Mouse (Mus musculus): Measurements from ENCODE around the gene Foxm1. TPM values are rescaled to one million over a fixed set of nuclear protein-coding genes. Genes with fewer than 3 reads are reported as not detected.
A peak's percentile ranks its signal among the peaks of the same experiment; 100 is the strongest.

Foxm1 gene
- polyA plus RNA-seq, 1 experiment from 2014 or later: 4.6 TPM

DNA sequence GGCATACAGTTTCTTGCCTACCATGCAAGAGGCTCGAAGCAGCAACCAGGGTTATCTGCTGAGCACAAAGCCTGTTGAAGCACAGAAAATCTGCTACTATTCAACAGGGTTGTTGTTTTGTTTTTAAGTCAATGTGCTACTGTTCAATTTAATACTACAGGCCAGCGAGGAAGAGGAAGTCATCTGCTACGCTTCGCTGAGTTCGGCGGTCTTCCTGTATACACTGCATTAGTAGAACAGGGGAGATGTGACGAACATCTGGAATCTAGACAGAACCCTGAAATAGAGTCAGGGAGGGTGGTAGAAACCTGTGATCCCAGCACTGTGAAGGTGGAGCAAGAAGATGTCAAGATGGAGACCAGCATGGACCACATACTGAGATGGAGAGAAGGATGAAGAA lies 21.0 kb downstream of the Foxm1 start:
- Histone ChIP-seq H3K4me3 (ENCODE audit: low read depth, low read length) (no peak overlapping the region), H3K4me2 (ENCODE audit: low read depth, low read length) (no peak overlapping the region), H3K36me3 (ENCODE audit: control insufficient read depth, insufficient read depth, low read length) (no peaks in the 10 kb centered on the region), H3K9ac (replicated peaks; ENCODE audit: low read depth, low read length) (no peak overlapping the region), H3K9me3 (ENCODE audit: control insufficient read depth, low read length) (no peaks in the 10 kb centered on the region), H3K4me1 (ENCODE audit: control insufficient read depth, insufficient read depth, low read length) (no peaks in the 10 kb centered on the region), H3K27ac (ENCODE audit: low read depth, low read length) (no peak overlapping the region), H3K27me3 (ENCODE audit: control insufficient read depth, insufficient read depth, low read length) (no peaks in the 10 kb centered on the region)
- WGBS: 76% methylated on average over 7 of the region's 7 CpGs
- ATAC-seq (ENCODE audit: low read depth): no peak

DNA sequence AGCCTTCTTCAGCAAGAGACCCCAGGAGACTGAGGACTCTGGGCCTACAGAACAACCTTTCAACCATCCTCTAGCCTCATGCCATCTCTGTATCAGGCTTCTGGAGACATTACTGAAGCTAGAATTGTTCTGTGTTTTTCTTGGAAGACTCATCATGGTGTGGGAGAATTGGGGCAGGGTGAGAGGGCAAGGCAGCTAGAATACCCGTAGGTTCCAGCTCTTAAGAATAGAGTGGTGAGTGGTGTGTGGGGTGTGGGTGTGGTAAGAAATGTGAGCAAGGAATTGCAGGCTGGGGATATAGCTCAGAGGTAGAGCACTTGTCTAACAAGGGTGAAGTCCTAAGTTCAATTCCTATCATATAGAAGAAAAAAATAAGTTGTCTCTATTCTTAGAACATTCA lies 22.3 kb downstream of the Foxm1 start:
- Histone ChIP-seq H3K9ac (replicated peaks; ENCODE audit: low read depth, low read length) (no peak overlapping the region), H3K4me3 (ENCODE audit: low read depth, low read length) (no peak overlapping the region), H3K27me3 (ENCODE audit: control insufficient read depth, insufficient read depth, low read length) (no peaks in the 10 kb centered on the region), H3K4me2 (ENCODE audit: low read depth, low read length) (no peak overlapping the region), H3K4me1 (ENCODE audit: control insufficient read depth, insufficient read depth, low read length) (no peaks in the 10 kb centered on the region), H3K36me3 (ENCODE audit: control insufficient read depth, insufficient read depth, low read length) (no peaks in the 10 kb centered on the region), H3K27ac (ENCODE audit: low read depth, low read length) (no peak overlapping the region), H3K9me3 (ENCODE audit: control insufficient read depth, low read length) (no peaks in the 10 kb centered on the region)
- 82% methylated on average over 1 of the region's 1 CpGs for WGBS
- ATAC-seq (ENCODE audit: low read depth): no peak

DNA sequence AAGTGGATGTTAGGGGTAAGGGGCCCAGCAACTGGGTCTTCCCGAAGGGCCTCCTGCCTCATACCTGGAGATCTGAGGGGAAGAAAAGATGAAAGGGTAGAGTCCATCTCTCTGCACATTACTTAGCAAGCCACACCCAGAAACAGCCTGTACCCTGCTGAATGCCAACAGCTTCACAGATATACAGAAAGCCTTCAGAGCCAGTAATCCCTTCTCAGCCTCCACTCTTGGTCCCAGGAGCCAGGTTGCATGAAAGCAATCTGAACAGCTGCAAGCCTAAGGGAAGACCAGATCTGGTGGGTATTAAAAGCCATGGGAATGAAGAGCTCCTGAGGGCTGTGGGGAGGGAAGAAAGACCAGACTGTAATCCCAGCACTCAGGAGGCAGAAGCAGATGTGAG lies 26.4 kb downstream of the Foxm1 start:
- ATAC-seq (ENCODE audit: low read depth): no peak
- Histone ChIP-seq H3K9me3 (ENCODE audit: control insufficient read depth, low read length) (no peaks in the 10 kb centered on the region), H3K4me1 (ENCODE audit: control insufficient read depth, insufficient read depth, low read length) (no peaks in the 10 kb centered on the region), H3K27ac (ENCODE audit: low read depth, low read length) (no peak overlapping the region), H3K4me3 (ENCODE audit: low read depth, low read length) (no peak overlapping the region), H3K4me2 (ENCODE audit: low read depth, low read length) (no peak overlapping the region), H3K27me3 (ENCODE audit: control insufficient read depth, insufficient read depth, low read length) (no peaks in the 10 kb centered on the region), H3K36me3 (ENCODE audit: control insufficient read depth, insufficient read depth, low read length) (no peaks in the 10 kb centered on the region), H3K9ac (replicated peaks; ENCODE audit: low read depth, low read length) (no peak overlapping the region)
- WGBS: 90% methylated on average over 1 of the region's 1 CpGs

DNA sequence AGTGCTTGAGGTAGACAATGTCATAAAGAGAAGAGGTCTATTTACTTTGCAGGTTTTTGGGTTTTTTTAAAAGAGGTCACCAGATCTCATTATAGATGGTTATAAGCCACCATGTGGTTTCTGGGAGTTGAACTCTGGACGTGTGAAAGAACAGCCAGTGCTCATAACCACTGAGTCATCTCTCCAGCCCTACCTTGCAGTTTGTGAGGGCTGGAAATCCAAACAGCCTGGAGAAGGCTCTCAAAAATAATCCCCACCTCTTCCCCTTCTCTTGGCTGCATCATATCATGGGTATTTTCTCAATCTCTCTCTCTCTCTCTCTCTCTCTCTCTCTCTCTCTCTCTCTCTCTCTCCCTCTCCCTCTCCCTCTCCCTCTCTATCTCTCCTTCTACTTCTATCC lies 27.9 kb downstream of the Foxm1 start:
- Histone ChIP-seq H3K9ac (replicated peaks; ENCODE audit: low read depth, low read length) (no peak overlapping the region), H3K4me2 (ENCODE audit: low read depth, low read length) (no peak overlapping the region), H3K4me3 (ENCODE audit: low read depth, low read length) (no peak overlapping the region), H3K36me3 (ENCODE audit: control insufficient read depth, insufficient read depth, low read length) (no peaks in the 10 kb centered on the region), H3K27ac (ENCODE audit: low read depth, low read length) (no peak overlapping the region), H3K27me3 (ENCODE audit: control insufficient read depth, insufficient read depth, low read length) (no peaks in the 10 kb centered on the region), H3K4me1 (ENCODE audit: control insufficient read depth, insufficient read depth, low read length) (no peaks in the 10 kb centered on the region), H3K9me3 (ENCODE audit: control insufficient read depth, low read length) (no peaks in the 10 kb centered on the region)
- 68% methylated on average over 1 of the region's 1 CpGs for WGBS
- ATAC-seq (ENCODE audit: low read depth): no peak

DNA sequence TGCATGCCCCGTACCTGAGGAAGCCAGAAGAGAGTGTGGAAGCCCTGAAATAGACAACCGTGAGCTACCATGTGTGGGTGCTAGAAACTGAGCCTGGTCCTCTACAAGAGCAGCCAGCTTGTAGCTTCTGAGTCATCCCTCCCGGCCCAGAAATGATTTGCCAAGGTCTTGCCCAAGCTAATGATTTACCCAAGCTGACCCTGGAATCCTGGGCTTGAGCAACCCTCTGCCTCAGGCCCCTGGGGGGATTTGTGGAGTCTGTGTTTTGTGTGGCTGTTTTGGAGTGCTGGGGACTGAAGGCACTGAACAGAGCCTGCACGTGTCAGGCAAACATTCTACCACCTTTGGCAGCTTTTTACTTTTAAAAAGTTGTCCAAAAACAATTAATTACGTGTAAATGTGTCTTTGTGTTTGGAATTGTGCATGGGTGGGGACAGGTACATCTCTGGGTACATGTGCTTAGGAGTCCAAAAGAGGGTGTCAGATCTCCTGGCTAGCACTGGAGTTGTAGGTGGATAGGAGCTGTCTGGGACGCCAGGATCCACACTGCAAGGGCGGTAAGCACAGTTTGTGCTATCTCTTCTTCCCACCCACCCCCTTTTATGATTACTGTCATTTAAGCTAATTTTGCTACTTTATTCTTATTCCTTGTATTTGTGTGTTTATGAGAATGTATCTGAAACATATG lies 35.0 kb downstream of the Foxm1 start:
- H3K27ac ChIP-seq (ENCODE audit: low read depth, low read length): no peak overlapping the region
- H3K4me2 ChIP-seq (ENCODE audit: low read depth, low read length): no peak overlapping the region
- H3K27me3 ChIP-seq (ENCODE audit: control insufficient read depth, insufficient read depth, low read length): no peaks in the 10 kb centered on the region
- no peaks in the 10 kb centered on the region for H3K9me3 ChIP-seq (ENCODE audit: control insufficient read depth, low read length)
- no peak overlapping the region for H3K4me3 ChIP-seq (ENCODE audit: low read depth, low read length)
- H3K36me3 ChIP-seq (ENCODE audit: control insufficient read depth, insufficient read depth, low read length): no peaks in the 10 kb centered on the region
- WGBS: 77% methylated on average over 7 of the region's 7 CpGs
- H3K4me1 ChIP-seq (ENCODE audit: control insufficient read depth, insufficient read depth, low read length): 0 out of 2 replicates have a peak, but pooled peaks cover 13% of the 10 kb centered on the region
- no peak overlapping the region for H3K9ac ChIP-seq (replicated peaks; ENCODE audit: low read depth, low read length)
- no peak for ATAC-seq (ENCODE audit: low read depth)

DNA sequence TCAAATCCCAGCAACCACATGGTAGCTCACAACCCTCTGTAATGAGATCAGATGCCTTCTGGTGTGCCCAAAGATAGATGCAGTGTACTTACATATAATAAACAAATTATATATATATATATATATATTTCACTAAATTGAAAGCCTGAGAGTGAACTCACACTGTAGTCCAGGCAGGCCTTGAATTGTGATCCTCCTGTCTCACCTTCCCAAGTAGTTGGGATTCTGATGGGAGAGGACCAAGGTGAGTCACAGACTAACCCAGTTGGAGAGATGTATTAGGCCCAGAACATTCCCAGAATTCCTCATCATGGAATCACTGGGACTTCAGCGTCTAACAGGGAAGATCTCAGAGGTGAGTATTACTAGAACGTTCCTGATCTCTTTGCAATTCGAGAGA lies 36.2 kb downstream of the Foxm1 start, which contains the start of gene Nrip2:
TSS of gene Nrip2 (plus strand) at position 301 of the 400 bp plus-strand sequence.
- peak within 1 kb of the TSS; percentile 21 for H3K9ac ChIP-seq (replicated peaks; ENCODE audit: low read depth, low read length)
- no peaks in the 10 kb centered on the region for H3K27me3 ChIP-seq (ENCODE audit: control insufficient read depth, insufficient read depth, low read length)
- WGBS: 81% methylated on average over 3 of the region's 3 CpGs
- peak within 1 kb of the TSS; percentile 27 for H3K4me3 ChIP-seq (ENCODE audit: low read depth, low read length)
- no peaks in the 10 kb centered on the region for H3K36me3 ChIP-seq (ENCODE audit: control insufficient read depth, insufficient read depth, low read length)
- peak within 1 kb of the TSS; percentile 65 for H3K27ac ChIP-seq (ENCODE audit: low read depth, low read length)
- H3K4me2 ChIP-seq (ENCODE audit: low read depth, low read length): peak within 1 kb of the TSS; percentile 51
- no peak for ATAC-seq (ENCODE audit: low read depth)
- 0 out of 2 replicates have a peak, but pooled peaks cover 13% of the 10 kb centered on the region for H3K4me1 ChIP-seq (ENCODE audit: control insufficient read depth, insufficient read depth, low read length)
- H3K9me3 ChIP-seq (ENCODE audit: control insufficient read depth, low read length): no peaks in the 10 kb centered on the region

DNA sequence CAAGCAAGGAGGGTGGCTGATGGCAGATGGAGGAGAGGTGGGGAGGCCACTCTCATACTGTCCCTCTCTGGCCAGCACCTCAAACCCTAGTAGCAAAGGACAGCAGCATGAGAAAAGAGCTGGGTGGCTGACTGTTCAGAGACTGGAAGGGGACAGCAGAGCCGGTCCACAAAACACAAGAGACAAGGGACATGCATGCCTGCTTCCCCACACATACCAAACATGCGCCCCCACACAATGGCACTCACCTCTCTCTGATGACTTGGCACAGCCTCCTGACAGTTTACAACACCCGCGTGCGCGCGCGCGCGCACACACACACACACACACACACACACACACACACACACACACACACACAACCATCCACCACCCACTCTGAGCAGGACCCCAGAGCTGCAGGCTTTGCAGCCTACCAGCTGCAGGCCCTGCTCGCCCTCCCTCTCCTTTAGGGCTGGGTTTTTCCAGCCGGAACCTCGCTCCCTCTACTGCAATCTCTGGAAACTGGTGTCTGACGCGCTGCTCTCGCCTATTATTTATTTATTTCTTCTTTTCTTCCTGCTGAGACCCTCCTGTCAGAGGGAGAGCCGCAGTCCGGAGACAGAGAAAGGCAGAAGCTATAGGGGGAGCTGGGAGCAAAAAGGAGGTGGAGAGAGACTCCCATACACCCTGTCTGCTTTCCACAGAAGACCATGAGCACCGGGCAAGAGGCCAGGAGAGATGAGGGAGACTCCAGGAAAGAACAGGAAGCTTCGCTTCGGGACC lies 36.8 kb downstream of the Foxm1 start:
- 0 out of 2 replicates have a peak, but pooled peaks cover 13% of the 10 kb centered on the region for H3K4me1 ChIP-seq (ENCODE audit: control insufficient read depth, insufficient read depth, low read length)
- H3K4me2 ChIP-seq (ENCODE audit: low read depth, low read length): peak overlapping the region; percentile 51
- 30% methylated on average over 16 of the region's 21 CpGs for WGBS
- peak overlapping the region; percentile 65 for H3K27ac ChIP-seq (ENCODE audit: low read depth, low read length)
- H3K36me3 ChIP-seq (ENCODE audit: control insufficient read depth, insufficient read depth, low read length): no peaks in the 10 kb centered on the region
- ATAC-seq (ENCODE audit: low read depth): peak; percentile 90
- peak overlapping the region; percentile 27 for H3K4me3 ChIP-seq (ENCODE audit: low read depth, low read length)
- no peaks in the 10 kb centered on the region for H3K27me3 ChIP-seq (ENCODE audit: control insufficient read depth, insufficient read depth, low read length)
- no peaks in the 10 kb centered on the region for H3K9me3 ChIP-seq (ENCODE audit: control insufficient read depth, low read length)
- peak overlapping the region; percentile 21 for H3K9ac ChIP-seq (replicated peaks; ENCODE audit: low read depth, low read length)

DNA sequence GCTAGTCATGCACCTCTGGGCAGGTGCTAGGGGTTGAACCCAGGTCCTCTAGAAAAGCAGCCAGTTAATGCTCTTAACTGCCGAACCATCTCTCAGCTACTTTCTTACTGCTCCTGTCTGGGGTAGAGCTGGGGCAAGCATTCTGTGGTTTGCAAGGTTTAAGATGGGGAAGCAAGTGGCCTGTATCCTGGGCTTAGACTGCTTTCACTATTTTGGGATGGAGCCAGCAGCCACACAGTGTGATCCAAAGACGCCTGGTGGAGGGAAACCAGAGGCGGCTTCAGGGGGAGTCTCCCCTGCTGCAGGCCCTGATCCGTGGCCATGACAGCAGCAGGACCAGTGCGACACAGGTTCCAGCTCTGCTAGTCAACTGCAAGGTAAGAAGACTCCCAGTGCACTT lies 41.9 kb downstream of the Foxm1 start:
- no peak for ATAC-seq (ENCODE audit: low read depth)
- H3K4me1 ChIP-seq (ENCODE audit: control insufficient read depth, insufficient read depth, low read length): 0 out of 2 replicates have a peak, but pooled peaks cover 13% of the 10 kb centered on the region
- no peak overlapping the region for H3K4me3 ChIP-seq (ENCODE audit: low read depth, low read length)
- 70% methylated on average over 5 of the region's 5 CpGs for WGBS
- H3K4me2 ChIP-seq (ENCODE audit: low read depth, low read length): no peak overlapping the region
- peaks cover 16% of the 10 kb centered on the region; the same call in 1 of the 2 replicates for H3K36me3 ChIP-seq (ENCODE audit: control insufficient read depth, insufficient read depth, low read length)
- no peak overlapping the region for H3K27ac ChIP-seq (ENCODE audit: low read depth, low read length)
- no peaks in the 10 kb centered on the region for H3K27me3 ChIP-seq (ENCODE audit: control insufficient read depth, insufficient read depth, low read length)
- no peak overlapping the region for H3K9ac ChIP-seq (replicated peaks; ENCODE audit: low read depth, low read length)
- H3K9me3 ChIP-seq (ENCODE audit: control insufficient read depth, low read length): no peaks in the 10 kb centered on the region

DNA sequence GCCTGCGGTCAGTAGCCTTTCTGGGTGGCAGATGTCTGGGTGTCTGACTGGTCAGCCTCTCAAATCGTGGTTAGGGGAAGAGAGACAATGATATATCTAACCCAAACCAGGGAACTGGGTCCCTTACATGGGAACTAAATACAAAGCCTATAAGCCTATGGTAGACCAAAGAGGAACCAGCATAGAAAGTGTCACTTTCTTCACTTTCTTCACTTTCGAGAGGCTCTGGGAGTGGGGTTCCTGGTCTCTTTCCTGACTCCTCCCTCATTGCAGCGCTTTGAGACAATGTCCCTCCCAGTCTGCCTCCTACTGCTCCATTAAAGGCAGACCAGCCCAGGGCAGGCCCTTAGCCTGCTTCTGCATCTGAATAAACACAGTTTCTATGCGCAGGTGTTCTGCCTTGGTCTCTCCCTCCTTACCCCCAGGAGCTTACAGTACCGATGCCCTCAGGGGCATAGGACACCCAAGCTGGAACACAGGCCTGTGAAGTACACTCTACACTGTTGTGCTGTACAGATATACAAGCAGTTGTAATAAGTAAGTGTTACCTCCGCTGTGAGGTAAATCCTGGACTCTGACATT lies 45.9 kb downstream of the Foxm1 start:
- peaks cover 41% of the 10 kb centered on the region for H3K36me3 ChIP-seq (ENCODE audit: control insufficient read depth, insufficient read depth, low read length)
- 92% methylated on average over 7 of the region's 7 CpGs for WGBS

More for the DNA sequence above, 45.9 kb downstream of the Foxm1 start:
- H3K4me3 ChIP-seq (ENCODE audit: low read depth, low read length): no peak overlapping the region
- no peak overlapping the region for H3K4me2 ChIP-seq (ENCODE audit: low read depth, low read length)
- H3K4me1 ChIP-seq (ENCODE audit: control insufficient read depth, insufficient read depth, low read length): no peaks in the 10 kb centered on the region
- no peaks in the 10 kb centered on the region for H3K9me3 ChIP-seq (ENCODE audit: control insufficient read depth, low read length)
- no peak overlapping the region for H3K27ac ChIP-seq (ENCODE audit: low read depth, low read length)
- no peaks in the 10 kb centered on the region for H3K27me3 ChIP-seq (ENCODE audit: control insufficient read depth, insufficient read depth, low read length)
- no peak overlapping the region for H3K9ac ChIP-seq (replicated peaks; ENCODE audit: low read depth, low read length)
- ATAC-seq (ENCODE audit: low read depth): no peak
